Mouse (Mus musculus): ENCODE data around the gene Tmie. TPM values are rescaled to one million over a fixed set of nuclear protein-coding genes. Genes with fewer than 3 reads are reported as not detected.

Gene Tmie
- total RNA-seq, 1 experiment from 2014 or later, result 2.6 TPM

DNA sequence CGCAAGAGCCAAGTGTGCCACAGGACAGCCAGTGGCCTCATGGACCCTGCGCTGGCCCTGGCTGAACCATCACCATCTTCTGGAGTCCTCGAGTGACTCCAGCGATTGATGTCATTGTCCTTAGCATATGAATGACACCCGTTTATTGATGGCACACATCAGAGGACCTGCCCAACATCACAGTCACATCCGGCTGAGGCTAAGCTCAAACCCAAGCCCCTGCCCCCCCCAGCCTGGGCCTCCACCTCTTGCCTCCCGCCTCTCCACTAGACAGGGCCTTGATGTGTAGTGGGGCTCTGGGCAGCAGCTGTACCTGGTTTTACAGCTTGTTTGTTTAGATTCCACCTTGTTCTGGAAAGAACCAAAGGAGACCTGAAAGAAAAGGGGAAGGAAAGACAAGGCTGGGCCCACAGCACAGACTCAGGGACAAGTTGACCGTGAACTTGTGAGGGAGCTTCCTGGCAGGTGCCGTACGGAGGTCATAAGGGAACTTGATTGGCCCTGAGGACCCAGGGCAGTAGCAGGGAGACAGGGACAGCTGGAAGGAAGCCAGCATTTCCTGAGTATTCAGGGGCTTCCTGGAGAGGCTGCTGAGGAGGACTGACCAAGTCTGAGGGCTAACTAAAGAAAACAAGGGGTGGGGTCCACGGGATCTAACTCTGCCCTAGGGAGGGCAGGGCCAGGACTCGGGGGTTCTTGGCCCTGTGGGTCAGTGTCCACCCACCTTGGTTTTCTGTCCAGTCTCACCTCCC lies 11.3 kb upstream of the Tmie start:
- no peak for ATAC-seq (ENCODE audit: extremely low read depth, insufficient number of reproducible peaks, low FRiP score, poor library complexity, severe bottlenecking)

DNA sequence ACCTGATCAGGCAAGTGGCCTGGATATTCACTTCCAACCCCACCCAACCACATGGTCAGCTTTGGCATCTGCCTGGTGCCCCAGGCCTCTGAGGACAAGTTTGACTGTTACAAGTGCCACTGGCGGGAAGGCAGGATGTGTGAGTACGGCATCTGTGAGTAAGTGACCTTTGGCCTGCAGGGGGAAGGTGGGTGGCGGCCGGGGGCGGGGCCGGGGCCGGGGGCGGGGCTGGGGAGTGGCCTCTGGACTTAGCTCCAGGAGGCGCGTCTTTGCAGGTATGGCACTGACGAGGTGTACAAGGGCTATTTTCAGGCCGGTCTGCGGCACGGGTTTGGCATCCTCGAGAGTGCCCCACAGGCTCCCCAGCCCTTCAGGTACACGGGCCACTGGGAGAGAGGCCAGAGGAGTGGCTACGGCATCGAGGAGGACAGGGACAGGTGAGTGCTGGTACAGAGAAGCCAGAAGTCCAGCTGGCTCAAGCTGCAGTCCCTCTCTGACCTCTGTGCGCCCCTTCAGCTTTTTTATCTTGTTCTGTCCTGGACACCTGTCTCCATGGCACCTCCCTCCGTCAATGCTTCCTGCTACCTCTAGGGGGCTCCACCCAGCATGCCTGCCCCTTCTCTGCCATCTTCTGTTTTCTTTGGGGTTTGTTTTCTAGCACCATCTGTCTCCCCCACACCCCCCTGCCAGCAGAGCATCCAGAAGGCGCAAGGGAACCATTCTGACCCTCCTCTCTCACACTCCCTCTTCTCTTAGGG lies 10.3 kb upstream of the Tmie start:
- ATAC-seq (ENCODE audit: extremely low read depth, insufficient number of reproducible peaks, low FRiP score, poor library complexity, severe bottlenecking), result no peak

DNA sequence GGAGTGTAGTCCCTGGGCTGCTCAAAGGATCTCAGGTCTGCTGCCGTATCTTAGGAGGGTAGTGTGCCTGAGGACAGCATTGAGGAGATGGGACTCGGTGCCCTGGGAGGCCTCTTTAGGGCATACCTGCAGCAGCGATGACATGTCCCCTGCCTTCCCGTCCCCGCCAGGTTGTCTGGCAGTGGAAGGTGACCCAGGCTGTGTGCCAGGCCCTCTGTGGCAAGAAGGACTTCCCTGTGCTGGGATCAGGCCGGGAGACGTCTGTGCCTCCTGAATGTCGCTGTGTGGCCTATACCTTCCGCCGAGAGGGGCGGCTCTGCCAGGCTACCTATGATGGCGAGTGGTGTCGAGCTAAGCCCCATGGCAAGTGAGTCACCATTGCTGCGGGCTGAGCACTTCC lies 9.0 kb upstream of the Tmie start:
- ATAC-seq (ENCODE audit: extremely low read depth, insufficient number of reproducible peaks, low FRiP score, poor library complexity, severe bottlenecking), result no peak

- no peak for ATAC-seq (ENCODE audit: extremely low read depth, insufficient number of reproducible peaks, low FRiP score, poor library complexity, severe bottlenecking)
These were observed 7.7 kb upstream of the Tmie start for GRCm38 (mm10) chr9:110887388-110888303.

- ATAC-seq (ENCODE audit: extremely low read depth, insufficient number of reproducible peaks, low FRiP score, poor library complexity, severe bottlenecking), result no peak
These were observed 2.0 kb upstream of the Tmie start for GRCm38 (mm10) chr9:110881953-110882352.

DNA sequence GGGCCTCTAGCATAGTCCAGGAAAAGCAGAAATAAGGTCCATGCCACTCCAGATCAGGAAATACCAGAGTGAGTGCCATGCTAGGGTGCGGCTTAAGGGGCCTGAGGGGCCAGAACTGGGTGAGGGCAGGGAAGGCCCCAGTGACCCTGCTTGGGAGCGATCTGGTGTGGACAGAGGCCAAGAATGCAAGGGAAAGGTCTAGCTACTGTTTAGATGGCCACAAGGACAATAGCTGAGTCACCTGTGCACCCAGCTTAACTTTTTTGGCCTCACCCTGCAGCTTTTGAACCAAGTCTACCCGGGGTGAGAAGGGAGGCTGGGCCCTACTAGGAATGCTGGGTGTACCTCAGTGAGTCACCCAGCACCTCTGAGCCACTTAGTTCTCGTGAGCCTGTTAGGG lies 859 bp upstream of the Tmie start:
- ATAC-seq (ENCODE audit: extremely low read depth, insufficient number of reproducible peaks, low FRiP score, poor library complexity, severe bottlenecking), result no peak

GRCm38 (mm10) chr9:110879191-110879920 lies 557 bp downstream of the Tmie start, which contains the start of gene Als2cl:
TSS of gene Als2cl (plus strand) at chr9:110879870.
- ATAC-seq (ENCODE audit: extremely low read depth, insufficient number of reproducible peaks, low FRiP score, poor library complexity, severe bottlenecking), result no peak

GRCm38 (mm10) chr9:110877888-110878287 lies 2.0 kb downstream of the Tmie start:
- ATAC-seq (ENCODE audit: extremely low read depth, insufficient number of reproducible peaks, low FRiP score, poor library complexity, severe bottlenecking), result no peak

- ATAC-seq (ENCODE audit: extremely low read depth, insufficient number of reproducible peaks, low FRiP score, poor library complexity, severe bottlenecking), result no peak
These were observed 2.6 kb downstream of the Tmie start for GRCm38 (mm10) chr9:110877353-110877752.

GRCm38 (mm10) chr9:110875288-110875695 lies 4.6 kb downstream of the Tmie start:
- no peak for ATAC-seq (ENCODE audit: extremely low read depth, insufficient number of reproducible peaks, low FRiP score, poor library complexity, severe bottlenecking)

GRCm38 (mm10) chr9:110874660-110875191 lies 5.2 kb downstream of the Tmie start:
- ATAC-seq (ENCODE audit: extremely low read depth, insufficient number of reproducible peaks, low FRiP score, poor library complexity, severe bottlenecking), result no peak

- ATAC-seq (ENCODE audit: extremely low read depth, insufficient number of reproducible peaks, low FRiP score, poor library complexity, severe bottlenecking), result no peak
These were observed 5.9 kb downstream of the Tmie start for GRCm38 (mm10) chr9:110873681-110874659.

DNA sequence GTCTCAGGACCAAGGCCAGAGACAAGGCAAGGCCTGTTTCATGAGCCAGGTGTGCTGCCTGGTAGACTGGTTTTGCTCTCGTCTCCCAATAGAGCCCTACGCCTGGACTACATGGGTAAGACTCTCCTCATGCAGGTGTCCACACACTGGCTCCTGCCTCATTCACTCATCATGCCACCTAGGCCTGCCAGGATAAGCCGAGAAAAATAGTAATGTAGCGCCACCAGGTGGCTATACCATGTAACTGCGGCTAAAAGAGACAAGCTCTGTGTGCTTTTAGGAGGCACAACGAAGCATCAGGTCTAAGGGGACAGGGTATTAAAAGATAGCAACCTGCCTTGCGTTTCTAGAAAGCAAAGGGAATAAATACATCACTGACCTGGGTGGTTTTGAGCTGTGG lies 8.9 kb downstream of the Tmie start:
- ATAC-seq (ENCODE audit: extremely low read depth, insufficient number of reproducible peaks, low FRiP score, poor library complexity, severe bottlenecking), result no peak

DNA sequence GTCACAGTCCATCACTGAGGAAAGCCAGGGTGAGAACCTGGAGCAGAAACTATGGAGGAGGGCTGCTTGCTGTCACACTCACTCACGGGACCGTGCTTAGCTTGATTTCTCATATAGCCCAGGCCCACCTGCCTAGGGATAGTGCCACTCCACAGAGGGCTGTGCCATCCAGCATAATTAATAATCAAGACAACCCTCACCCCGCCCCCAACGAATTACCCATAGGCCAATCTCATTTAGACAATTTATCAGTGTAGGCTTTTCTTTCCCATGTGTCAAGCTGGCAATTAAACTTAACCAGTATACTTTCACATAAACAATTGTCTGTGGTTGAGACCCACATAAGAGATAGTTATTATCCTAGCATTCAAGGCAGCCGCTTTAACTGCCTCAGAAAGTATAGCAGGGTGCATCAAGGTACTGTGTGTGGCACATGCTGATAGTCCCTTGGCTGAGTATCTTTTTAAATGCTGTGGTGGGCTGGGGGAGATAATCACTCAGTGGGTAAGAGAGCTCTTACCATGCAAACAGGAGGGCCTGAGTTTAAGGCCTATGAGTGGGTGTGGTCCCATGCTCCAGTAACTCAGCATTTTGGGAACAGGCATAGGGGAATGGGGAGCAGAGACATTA lies 20.8 kb downstream of the Tmie start:
- no peak for ATAC-seq (ENCODE audit: extremely low read depth, insufficient number of reproducible peaks, low FRiP score, poor library complexity, severe bottlenecking)

- no peak for ATAC-seq (ENCODE audit: extremely low read depth, insufficient number of reproducible peaks, low FRiP score, poor library complexity, severe bottlenecking)
These were observed 21.4 kb downstream of the Tmie start for GRCm38 (mm10) chr9:110858523-110858922.

DNA sequence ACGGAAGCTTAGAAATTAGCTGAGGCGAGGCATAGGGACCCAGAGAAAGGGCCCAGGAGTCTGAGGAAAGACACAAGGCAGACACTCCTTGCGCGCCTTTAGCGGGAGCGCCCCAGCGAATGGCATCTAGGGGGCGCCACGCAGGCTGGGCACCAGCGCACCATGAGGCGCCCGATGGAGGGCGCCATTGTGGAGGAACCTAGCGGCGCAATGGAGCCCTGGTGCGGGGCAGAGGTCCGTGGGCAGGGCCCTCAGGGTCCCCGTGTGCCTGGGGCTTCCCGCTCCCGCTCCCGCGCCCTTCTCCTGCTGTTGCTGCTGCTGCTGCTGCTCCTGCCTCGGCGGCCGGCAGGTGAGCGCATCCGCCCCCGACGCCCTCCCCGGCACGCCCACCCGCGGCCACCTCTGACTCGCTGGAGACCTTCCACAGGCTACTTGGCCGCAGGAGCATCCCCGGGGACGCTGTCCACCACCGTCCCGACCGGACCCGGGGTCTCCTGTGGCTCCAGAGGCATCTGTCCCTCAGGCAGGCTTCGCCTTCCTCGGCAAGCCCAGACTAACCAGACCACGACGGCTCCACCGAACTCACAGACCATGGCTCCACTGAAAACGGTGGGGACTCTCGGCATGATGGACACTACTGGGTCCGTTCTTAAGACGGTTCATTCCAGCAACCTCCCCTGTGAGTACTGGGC lies 22.0 kb downstream of the Tmie start, which contains the start of gene Prss50:
TSS of gene Prss50 (plus strand) at position 187 of the 692 bp plus-strand sequence.
- ATAC-seq (ENCODE audit: extremely low read depth, insufficient number of reproducible peaks, low FRiP score, poor library complexity, severe bottlenecking), result no peak

Data from neutrophil, adult 5-6 weeks (primary cell).